Mouse (Mus musculus) skeletal muscle tissue, adult 2 months (tissue): Measurements from ENCODE around the gene Hist1h2ac.

ENCODE experiments used
- DNase-seq: peaks from one replicate; pipeline ENCODE4 v3.0.0-alpha.2; 2012; ENCODE audit warnings: low read depth, low spot score

Gene Hist1h2ac

DNA sequence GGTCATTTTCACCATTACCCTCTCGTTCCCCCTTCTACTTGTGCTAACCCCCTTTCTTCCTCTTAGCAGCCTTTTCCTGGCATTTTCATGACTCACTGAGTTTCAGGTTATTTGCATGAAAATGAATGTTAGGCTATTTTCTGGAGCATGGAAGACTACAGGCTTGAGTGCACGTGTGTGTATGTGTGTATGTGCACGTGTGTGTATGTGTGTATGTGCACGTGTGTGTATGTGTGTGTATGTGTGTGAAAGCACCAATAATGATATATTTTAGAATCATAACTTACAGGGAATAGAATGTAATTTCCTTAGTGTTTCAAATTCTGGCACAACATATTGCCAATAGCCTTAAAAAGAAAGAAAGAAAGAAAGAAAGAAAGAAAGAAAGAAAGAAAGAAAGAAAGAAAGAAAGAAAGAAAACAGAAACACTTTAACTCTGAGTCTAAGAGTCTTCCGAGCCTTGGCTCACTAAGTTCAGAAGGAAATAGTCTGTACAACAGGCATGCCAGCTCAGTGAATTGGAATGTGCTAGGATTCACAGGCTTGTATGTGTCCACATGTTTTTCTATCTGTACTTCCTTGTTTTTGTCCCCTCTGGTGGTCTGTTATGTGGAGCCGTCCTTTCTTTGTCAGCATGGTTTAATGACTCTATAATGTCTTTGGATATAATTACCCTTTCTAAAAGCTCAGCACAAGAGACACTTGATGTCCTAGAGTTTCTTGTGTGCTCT is 23.9 kb downstream of the Hist1h2ac start:
- no peak for DNase-seq
